Mouse (Mus musculus) limb, embryonic 15.5 days (tissue): ENCODE measurements around the gene Ppm1h. TPM values are rescaled to one million over a fixed set of nuclear protein-coding genes. Genes with fewer than 3 reads are reported as not detected.
"Not testable (repeated sequence)": the region's sequence is repeated elsewhere in the genome, so short reads cannot be mapped to it uniquely, and the experiment has no call there.

Source experiments
- ATAC-seq: fragments of 200-750 bp; cut with Nextera tagmentation; 2 replicates; pipeline ENCODE4 v1.8.0; 2017; ENCODE audit warnings: low read depth, moderate TSS enrichment; ENCODE audit not compliant: insufficient number of reproducible peaks, low FRiP score, low TSS enrichment
- H3K27ac ChIP-seq: fragments of 300-500 bp; sonication (generic); 2 replicates; pipeline ENCODE4 v1.5.1; 2015; ENCODE audit warnings: moderate library complexity, mild to moderate bottlenecking, inconsistent platforms
- H3K27me3 ChIP-seq: fragments of 300-500 bp; sonication (generic); 2 replicates; pipeline ENCODE4 v1.6.1; 2015; ENCODE audit warnings: inconsistent platforms
- H3K36me3 ChIP-seq: fragments of 300-500 bp; sonication (generic); 2 replicates; pipeline ENCODE4 v1.6.1; 2015; ENCODE audit warnings: inconsistent platforms
- H3K4me1 ChIP-seq: fragments of 300-500 bp; sonication (generic); 2 replicates; pipeline ENCODE4 v1.6.1; 2015; ENCODE audit warnings: inconsistent platforms
- H3K4me2 ChIP-seq: fragments of 300-500 bp; sonication (generic); 2 replicates; pipeline ENCODE4 v1.6.1; 2015; ENCODE audit warnings: mild to moderate bottlenecking, inconsistent platforms
- H3K4me3 ChIP-seq: fragments of 300-500 bp; sonication (generic); 2 replicates; pipeline ENCODE4 v1.5.1; 2015; ENCODE audit warnings: mild to moderate bottlenecking, inconsistent platforms
- H3K9ac ChIP-seq: fragments of 300-500 bp; sonication (generic); 2 replicates; pipeline ENCODE4 v1.6.1; 2015; ENCODE audit warnings: inconsistent platforms
- H3K9me3 ChIP-seq: fragments of 300-500 bp; sonication (generic); 2 replicates; pipeline ENCODE4 v1.6.1; 2016; ENCODE audit warnings: inconsistent platforms
- WGBS: fragments of 180-500 bp; shearing (Covaris S2); methylation state at CpG from one replicate; pipeline ENCODE4 v1.1.7; 2015; 5-methylcytosine and 5-hydroxymethylcytosine counted together
- polyA plus RNA-seq: library from polyadenylated mRNA; unstranded; fragments of >200 nt; fragmentation: Nextera tagmentation; extraction: Ambion mirVana; gene quantifications from 2 replicates; pipeline ENCODE4 v1.2.1, GENCODE M21; 2015

Gene Ppm1h
- polyA plus RNA-seq, 1 experiment from 2014 or later = 3.2 TPM

GRCm38 (mm10) chr10:122915905-122916304 lies 237.3 kb downstream of the Ppm1h start:
- no peaks in the 10 kb centered on the region for H3K27me3 ChIP-seq
- peak overlapping the region; percentile 30; the same call in 1 of the 2 replicates for H3K27ac ChIP-seq
- H3K36me3 ChIP-seq = no peaks in the 10 kb centered on the region
- H3K4me2 ChIP-seq = no peak overlapping the region
- no peaks in the 10 kb centered on the region for H3K9me3 ChIP-seq
- H3K4me3 ChIP-seq = no peak overlapping the region
- H3K9ac ChIP-seq = no peak overlapping the region
- WGBS = 60% methylated on average over 8 of the region's 8 CpGs
- ATAC-seq = no peak
- H3K4me1 ChIP-seq = peaks cover 63% of the 10 kb centered on the region

- Histone ChIP-seq H3K9ac (no peak overlapping the region), H3K4me2 (peak overlapping the region; percentile 22), H3K27ac (peak overlapping the region; percentile 90), H3K4me3 (no peak overlapping the region), H3K36me3 (no peaks in the 10 kb centered on the region), H3K27me3 (no peaks in the 10 kb centered on the region), H3K9me3 (no peaks in the 10 kb centered on the region), H3K4me1 (peaks cover 51% of the 10 kb centered on the region)
- WGBS = 45% methylated on average over 14 of the region's 14 CpGs
- ATAC-seq = peak; percentile 49
Observed at GRCm38 (mm10) chr10:122917648-122918324, 239.2 kb downstream of the Ppm1h start.

DNA sequence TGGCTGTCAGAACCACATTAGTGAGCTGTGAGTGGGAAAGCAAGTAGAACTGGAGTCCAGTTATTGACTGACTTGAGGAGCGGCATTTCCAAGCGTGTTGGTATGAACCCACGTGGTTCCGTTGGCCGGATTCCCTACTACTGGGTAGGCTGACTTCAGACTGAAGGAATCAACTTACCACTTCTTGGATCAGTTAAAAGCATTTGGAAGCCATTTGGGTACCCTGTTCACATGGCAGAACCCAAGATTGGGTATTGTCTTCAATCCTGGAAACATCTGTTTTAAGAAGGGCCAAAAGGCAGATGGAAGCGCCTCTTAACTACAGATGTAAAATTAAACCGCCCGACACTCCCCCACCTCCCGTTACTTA lies 239.7 kb downstream of the Ppm1h start:
- Histone ChIP-seq H3K4me2 (peak overlapping the region; percentile 22), H3K27ac (peak overlapping the region; percentile 90), H3K9ac (no peak overlapping the region), H3K36me3 (no peaks in the 10 kb centered on the region), H3K9me3 (no peaks in the 10 kb centered on the region), H3K27me3 (no peaks in the 10 kb centered on the region), H3K4me3 (no peak overlapping the region), H3K4me1 (peaks cover 46% of the 10 kb centered on the region)
- WGBS = 34% methylated on average over 9 of the region's 9 CpGs
- peak; percentile 79 for ATAC-seq

DNA sequence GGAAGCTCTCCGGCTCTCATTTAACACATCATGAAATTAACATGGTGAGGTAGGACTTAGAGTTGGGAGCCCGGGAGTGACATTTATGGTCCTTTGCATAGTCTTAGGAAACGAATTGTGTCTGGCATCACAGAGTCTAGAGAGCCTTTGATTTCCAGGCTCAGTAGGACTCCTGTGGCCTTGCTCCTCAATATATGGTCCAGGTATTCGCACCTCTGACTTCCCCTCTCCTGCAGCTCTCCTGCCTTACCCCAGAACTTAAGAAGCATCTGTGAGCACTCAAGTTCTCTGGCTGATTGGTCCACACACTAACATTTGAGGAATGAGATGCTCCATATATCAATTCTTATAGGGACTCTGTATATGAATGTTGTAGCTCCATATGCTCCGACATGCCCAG lies 240.2 kb downstream of the Ppm1h start:
- no peaks in the 10 kb centered on the region for H3K9me3 ChIP-seq
- no peak; the same call in 1 of the 2 replicates for ATAC-seq
- H3K9ac ChIP-seq = no peak overlapping the region
- H3K36me3 ChIP-seq = no peaks in the 10 kb centered on the region
- H3K27me3 ChIP-seq = no peaks in the 10 kb centered on the region
- WGBS = 44% methylated on average over 5 of the region's 5 CpGs
- H3K4me2 ChIP-seq = peak overlapping the region; percentile 22
- H3K4me3 ChIP-seq = no peak overlapping the region
- H3K4me1 ChIP-seq = peaks cover 42% of the 10 kb centered on the region
- H3K27ac ChIP-seq = peak overlapping the region; percentile 90

DNA sequence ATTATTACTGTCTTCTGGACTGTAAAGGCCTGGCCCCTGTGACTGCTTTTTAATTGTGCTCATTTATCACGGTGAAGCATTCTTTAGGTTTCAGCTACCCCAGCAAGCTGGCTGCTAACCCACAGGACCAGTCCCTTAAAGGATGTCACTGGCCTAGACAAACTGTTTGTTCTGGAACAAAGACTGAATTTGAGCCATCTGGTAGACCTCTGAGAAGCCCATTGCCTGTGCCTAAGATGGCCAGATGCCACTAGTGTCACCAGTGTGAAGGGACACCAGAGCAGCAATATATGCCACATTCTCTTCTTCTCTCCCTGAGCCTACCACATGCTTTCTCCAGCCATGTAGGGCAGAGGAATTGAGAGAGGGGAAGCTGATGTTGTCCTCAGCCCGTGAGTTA lies 240.9 kb downstream of the Ppm1h start:
- H3K4me3 ChIP-seq = no peak overlapping the region
- H3K27ac ChIP-seq = 0 out of 2 replicates have a peak overlapping the region, but pooled peaks have one; percentile 90
- no peaks in the 10 kb centered on the region for H3K36me3 ChIP-seq
- ATAC-seq = no peak
- no peaks in the 10 kb centered on the region for H3K27me3 ChIP-seq
- no peaks in the 10 kb centered on the region for H3K9me3 ChIP-seq
- H3K4me1 ChIP-seq = peaks cover 35% of the 10 kb centered on the region
- H3K4me2 ChIP-seq = no peak overlapping the region
- no peak overlapping the region for H3K9ac ChIP-seq
- 60% methylated on average over 2 of the region's 2 CpGs for WGBS

DNA sequence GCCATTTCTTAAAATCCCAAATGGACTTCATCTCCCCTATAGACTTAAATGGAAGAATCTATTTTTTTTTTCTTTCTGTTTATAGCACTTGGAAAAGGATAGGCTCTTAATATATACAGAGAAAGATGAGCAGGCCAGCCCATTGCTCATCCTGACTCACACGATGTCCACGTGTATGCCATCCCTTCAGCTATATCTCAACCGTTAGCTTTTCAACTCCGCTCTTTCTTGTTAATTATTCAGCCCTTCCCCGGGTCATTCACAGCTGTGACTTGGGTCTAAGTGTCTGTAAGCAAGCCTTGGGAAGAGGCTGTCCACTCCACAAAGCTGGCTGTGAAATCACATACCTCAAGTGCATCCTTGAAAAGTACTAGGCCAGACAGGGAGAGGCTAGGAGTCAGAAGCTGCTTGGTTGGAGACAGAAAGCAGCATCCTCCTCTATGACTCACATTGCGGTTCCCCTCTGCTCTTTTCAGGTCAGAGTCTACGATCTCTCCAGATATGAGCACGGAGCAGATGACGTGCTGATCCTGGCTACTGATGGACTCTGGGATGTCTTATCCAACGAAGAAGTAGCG lies 241.7 kb downstream of the Ppm1h start:
- Histone ChIP-seq H3K9me3 (no peaks in the 10 kb centered on the region), H3K4me2 (no peak overlapping the region), H3K9ac (no peak overlapping the region), H3K36me3 (no peaks in the 10 kb centered on the region), H3K4me3 (no peak overlapping the region), H3K27me3 (no peaks in the 10 kb centered on the region), H3K27ac (no peak overlapping the region), H3K4me1 (peaks cover 32% of the 10 kb centered on the region)
- no peak for ATAC-seq
- WGBS = 92% methylated on average over 11 of the region's 11 CpGs

DNA sequence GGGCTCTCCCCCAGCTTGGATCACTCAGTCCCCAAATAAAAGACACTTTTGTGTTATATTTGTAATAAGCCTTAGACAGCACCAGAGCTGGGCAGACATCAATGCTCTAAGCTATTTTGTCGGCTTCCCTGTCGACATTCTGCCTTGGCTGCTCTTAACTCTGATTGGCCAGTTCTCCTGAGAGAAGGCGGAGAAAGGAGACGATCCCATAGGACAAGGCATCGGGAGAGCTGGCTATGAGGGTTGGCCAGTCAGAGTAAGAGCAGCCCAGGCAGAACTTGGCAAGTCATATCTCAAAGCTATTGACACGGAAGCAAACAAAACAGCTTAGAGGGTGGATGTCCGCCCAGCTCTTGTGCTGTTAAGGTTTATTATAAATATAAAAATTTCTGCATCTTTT lies 243.7 kb downstream of the Ppm1h start:
- no peaks in the 10 kb centered on the region for H3K9me3 ChIP-seq
- H3K4me1 ChIP-seq = peaks cover 22% of the 10 kb centered on the region
- no peaks in the 10 kb centered on the region for H3K27me3 ChIP-seq
- H3K27ac ChIP-seq = no peak overlapping the region
- H3K9ac ChIP-seq = no peak overlapping the region
- ATAC-seq = no peak
- no peak overlapping the region for H3K4me3 ChIP-seq
- H3K36me3 ChIP-seq = no peaks in the 10 kb centered on the region
- H3K4me2 ChIP-seq = no peak overlapping the region
- WGBS = 38% methylated on average over 7 of the region's 7 CpGs

- 86% methylated on average over 5 of the region's 5 CpGs for WGBS
- H3K4me1 ChIP-seq, ATAC-seq, H3K36me3 ChIP-seq, H3K9me3 ChIP-seq, H3K27ac ChIP-seq, H3K27me3 ChIP-seq, H3K4me3 ChIP-seq, H3K4me2 ChIP-seq, H3K9ac ChIP-seq: not testable (repeated sequence)
Observed at GRCm38 (mm10) chr10:122924571-122924970, 246.0 kb downstream of the Ppm1h start.

GRCm38 (mm10) chr10:122926275-122926674 lies 247.7 kb downstream of the Ppm1h start:
- WGBS = 86% methylated on average over 4 of the region's 4 CpGs
- no peak overlapping the region for H3K9ac ChIP-seq
- no peak for ATAC-seq

DNA sequence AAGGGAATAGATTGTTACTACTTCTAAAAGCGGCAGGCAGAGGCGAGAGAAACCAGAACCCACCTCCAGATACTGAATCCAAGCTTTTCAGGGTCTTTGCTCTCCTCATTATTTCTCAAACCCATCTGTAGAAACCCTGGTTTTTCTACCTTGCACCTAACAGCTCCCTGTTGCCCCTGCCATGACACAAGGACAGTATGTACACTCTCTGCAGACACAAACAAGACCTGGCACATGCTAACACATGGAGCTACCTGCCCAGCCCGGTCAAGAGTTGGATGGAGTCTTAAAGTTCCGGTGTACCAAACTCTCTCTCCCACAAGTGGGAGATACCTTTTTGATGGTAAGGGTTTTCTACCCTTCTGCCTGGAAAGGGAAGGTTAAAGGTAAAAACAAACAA lies 252.0 kb downstream of the Ppm1h start:
- Histone ChIP-seq H3K27me3 (no peaks in the 10 kb centered on the region), H3K9me3 (no peaks in the 10 kb centered on the region), H3K4me1 (peaks cover 50% of the 10 kb centered on the region), H3K9ac (no peak overlapping the region), H3K4me3 (no peak overlapping the region), H3K27ac (no peak overlapping the region), H3K4me2 (no peak overlapping the region), H3K36me3 (no peaks in the 10 kb centered on the region)
- 78% methylated on average over 4 of the region's 4 CpGs for WGBS
- ATAC-seq = no peak

More at GRCm38 (mm10) chr10:122926275-122926674, 247.7 kb downstream of the Ppm1h start:
- Histone ChIP-seq H3K4me1 (peaks cover 25% of the 10 kb centered on the region), H3K27ac (no peak overlapping the region), H3K9me3 (no peaks in the 10 kb centered on the region), H3K4me3 (no peak overlapping the region), H3K36me3 (no peaks in the 10 kb centered on the region), H3K27me3 (no peaks in the 10 kb centered on the region), H3K4me2 (no peak overlapping the region)

DNA sequence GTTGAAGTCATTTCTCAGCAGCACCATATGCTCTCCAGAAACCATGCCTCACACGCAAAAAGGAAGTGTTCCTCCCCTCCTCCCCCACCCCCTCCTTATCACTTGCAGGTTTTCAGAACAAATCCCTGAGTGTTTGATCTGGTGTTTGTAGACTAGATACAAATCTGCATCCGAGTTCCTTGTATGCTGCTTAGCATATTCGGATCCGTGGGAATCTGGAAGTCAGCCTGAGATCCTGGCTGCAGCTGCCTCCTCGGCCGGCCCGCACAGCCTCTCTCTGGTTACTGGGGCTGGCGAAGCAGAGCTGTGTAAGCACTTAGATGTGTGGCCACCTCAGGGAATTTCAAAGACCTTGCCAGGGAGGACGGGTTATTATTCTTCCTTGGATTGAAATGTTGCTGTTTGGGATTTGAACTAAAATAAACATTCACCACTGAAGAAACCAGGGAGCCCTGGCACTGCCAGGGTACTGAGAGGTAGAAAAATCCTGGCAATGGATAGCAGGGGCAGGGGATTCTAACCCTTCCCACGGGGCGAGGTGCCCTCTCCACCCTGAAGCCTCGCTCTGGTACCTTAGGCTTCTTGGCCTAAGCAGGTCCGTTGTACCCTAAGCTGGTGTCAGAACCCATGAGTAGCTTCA lies 252.8 kb downstream of the Ppm1h start:
- 19% methylated on average over 13 of the region's 13 CpGs for WGBS
- H3K4me2 ChIP-seq = no peak overlapping the region
- no peaks in the 10 kb centered on the region for H3K27me3 ChIP-seq
- no peak overlapping the region for H3K9ac ChIP-seq
- 0 out of 2 replicates have a peak, but pooled peaks have one; percentile 78 for ATAC-seq
- no peaks in the 10 kb centered on the region for H3K36me3 ChIP-seq
- H3K9me3 ChIP-seq = no peaks in the 10 kb centered on the region
- H3K4me1 ChIP-seq = peaks cover 50% of the 10 kb centered on the region
- no peak overlapping the region for H3K4me3 ChIP-seq
- H3K27ac ChIP-seq = peak overlapping the region; percentile 28

DNA sequence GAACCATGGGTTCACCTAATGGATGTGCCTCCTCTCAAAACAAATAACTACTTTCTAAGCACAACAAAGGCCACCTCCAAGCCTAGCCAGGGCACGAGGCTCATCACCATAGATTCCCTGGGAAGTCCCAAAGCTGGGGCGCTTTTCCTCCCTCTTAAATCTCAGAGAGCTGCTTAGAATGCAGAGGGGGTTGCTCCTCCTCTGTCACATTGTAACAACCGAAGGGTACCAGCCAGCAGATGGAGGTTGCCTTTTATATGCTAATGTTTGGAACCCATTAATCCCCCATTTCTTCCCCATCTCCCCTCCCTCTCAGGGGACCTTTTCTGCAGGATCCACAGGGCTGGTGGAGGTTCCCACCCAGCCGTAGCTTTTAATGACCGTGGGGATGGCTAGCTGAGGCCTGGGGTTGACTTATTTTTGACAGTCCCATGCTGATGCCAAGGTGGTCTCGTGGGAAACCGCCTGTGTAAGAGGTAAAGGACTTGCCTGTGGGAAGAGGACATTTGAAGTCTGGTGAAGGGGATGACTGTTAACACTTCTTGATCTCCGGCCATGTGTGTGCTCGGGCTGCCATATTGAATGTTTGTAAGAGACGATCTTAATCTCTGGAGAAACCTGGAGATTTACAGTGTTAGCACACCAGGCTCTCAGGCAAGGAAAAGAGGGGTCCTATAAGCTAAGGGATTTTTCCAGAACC lies 253.4 kb downstream of the Ppm1h start:
- no peaks in the 10 kb centered on the region for H3K36me3 ChIP-seq
- H3K4me2 ChIP-seq = no peak overlapping the region
- H3K27me3 ChIP-seq = no peaks in the 10 kb centered on the region
- no peaks in the 10 kb centered on the region for H3K9me3 ChIP-seq
- WGBS = 62% methylated on average over 10 of the region's 10 CpGs
- no peak overlapping the region for H3K9ac ChIP-seq
- peak overlapping the region; percentile 68 for H3K27ac ChIP-seq
- H3K4me3 ChIP-seq = no peak overlapping the region
- H3K4me1 ChIP-seq = peaks cover 50% of the 10 kb centered on the region
- ATAC-seq = no peak
